Comparison of ENCODE assay signal across 17 mouse cellular contexts in the genomic region with DNA sequence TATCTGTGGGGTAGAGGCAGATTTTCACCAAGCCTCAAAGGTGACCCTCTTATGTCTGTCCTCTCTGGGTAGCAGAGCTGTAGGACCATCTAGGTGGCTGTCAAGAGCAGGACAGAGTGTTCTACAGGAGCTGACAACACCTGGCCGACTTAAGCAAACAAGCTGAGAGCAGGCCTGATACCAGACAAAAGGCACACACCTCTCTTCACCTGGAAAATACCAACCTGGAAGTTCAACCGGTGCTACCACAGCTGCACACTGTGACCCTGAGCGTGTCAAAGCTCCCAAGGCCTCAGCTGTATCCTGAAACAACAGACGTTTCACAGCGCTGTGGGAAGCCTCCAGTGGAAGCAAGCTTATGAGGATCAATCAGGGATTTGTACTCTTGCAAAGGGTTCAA. TPM values are rescaled to one million over a fixed set of nuclear protein-coding genes. Genes with fewer than 3 reads are reported as not detected.
DNase-seq lines count a peak whose midpoint lies in the region; ATAC-seq and TF ChIP-seq lines count a peak whose summit lies in the region.
"Had no signal": no experiment of that assay in that cellular context is flagged by ENCODE, and none has a peak within 500 bp of the region (broad histone marks: within the 10 kb centered on the region; RNA-seq: fewer than 3 reads in every experiment).

No protein-coding gene starts in this region.

- no peak for ATAC-seq in heart, embryonic 12.5 days (ENCODE audit: insufficient number of reproducible peaks, low FRiP score)
- no peak for ATAC-seq in liver, embryonic 11.5 days (replicated peaks; ENCODE audit: low FRiP score)
- ATAC-seq in intestine, embryonic 16.5 days: peak; percentile 51
- ATAC-seq: forebrain, postnatal 0 days had no signal

- WGBS in heart, embryonic 12.5 days: 72% methylated on average over 5 of the region's 5 CpGs
- 17% methylated on average over 5 of the region's 5 CpGs for WGBS in liver, adult 2 months
- 65% methylated on average over 5 of the region's 5 CpGs for WGBS in liver, embryonic 11.5 days
- 55% methylated on average over 5 of the region's 5 CpGs for WGBS in intestine, embryonic 16.5 days

- H3K9ac ChIP-seq in heart, embryonic 12.5 days: peak overlapping the region; percentile 39; the same call in 1 of the 2 replicates
- H3K9ac ChIP-seq in liver, adult 2 months (ENCODE audit: low read depth, low read length): no peak overlapping the region
- H3K9ac ChIP-seq in liver, embryonic 11.5 days (ENCODE audit: low read depth, low read length): no peak overlapping the region
- H3K9ac ChIP-seq in intestine, embryonic 16.5 days (ENCODE audit: low read depth, low read length): 0 out of 2 replicates have a peak overlapping the region, but pooled peaks have one; percentile 3
- H3K9ac ChIP-seq: forebrain, postnatal 0 days; hindbrain, embryonic 13.5 days had no signal

- H3K36me3 ChIP-seq in heart, embryonic 12.5 days: no peaks in the 10 kb centered on the region
- H3K36me3 ChIP-seq in liver, adult 2 months (ENCODE audit: control insufficient read depth, insufficient read depth, low read length): no peaks in the 10 kb centered on the region
- no peaks in the 10 kb centered on the region; the same call in 1 of the 2 replicates for H3K36me3 ChIP-seq in liver, embryonic 11.5 days (ENCODE audit: control insufficient read depth, insufficient read depth, low read length)
- H3K36me3 ChIP-seq in intestine, embryonic 16.5 days (ENCODE audit: control insufficient read depth, insufficient read depth, low read length): no peaks in the 10 kb centered on the region; the same call in 1 of the 2 replicates
- H3K36me3 ChIP-seq: hindbrain, embryonic 13.5 days had no signal

- no peaks in the 10 kb centered on the region for H3K9me3 ChIP-seq in heart, embryonic 12.5 days (replicated peaks)
- H3K9me3 ChIP-seq in liver, embryonic 11.5 days (ENCODE audit: control insufficient read depth, low read length): no peaks in the 10 kb centered on the region
- H3K9me3 ChIP-seq in intestine, embryonic 16.5 days (ENCODE audit: control insufficient read depth, low read length): no peaks in the 10 kb centered on the region
- H3K9me3 ChIP-seq: hindbrain, embryonic 13.5 days had no signal

- H3K27me3 ChIP-seq in heart, embryonic 12.5 days (replicated peaks): no peaks in the 10 kb centered on the region
- no peaks in the 10 kb centered on the region for H3K27me3 ChIP-seq in liver, adult 2 months (ENCODE audit: control insufficient read depth, insufficient read depth, low read length)
- no peaks in the 10 kb centered on the region for H3K27me3 ChIP-seq in liver, embryonic 11.5 days (replicated peaks; ENCODE audit: control insufficient read depth, insufficient read depth, low read length)
- H3K27me3 ChIP-seq in intestine, embryonic 16.5 days (replicated peaks; ENCODE audit: control insufficient read depth, insufficient read depth, low read length): no peaks in the 10 kb centered on the region
- H3K27me3 ChIP-seq: hindbrain, embryonic 13.5 days had no signal

- DNase-seq in heart, adult 9 months (ENCODE audit: low spot score in 2 of 2): no peak
- DNase-seq in liver, adult 2 months (ENCODE audit: extremely low read depth, low read depth, low spot score): peak; percentile 38
- DNase-seq in liver, embryonic 11.5 days (ENCODE audit: low spot score): no peak
- DNase-seq in lung, postnatal 25 days (ENCODE audit: low spot score): peak; percentile 72
- no peak for DNase-seq in cerebellum, adult 18-20 months
- DNase-seq in layer of hippocampus, adult 11-12 months (ENCODE audit: low spot score): no peak
- DNase-seq: cerebellum, postnatal 14 days; forebrain, postnatal 0 days; gastrocnemius, postnatal 25 days; kidney, adult 8-10 months had no signal

- H3K27ac ChIP-seq in heart, embryonic 12.5 days (ENCODE audit: poor library complexity, severe bottlenecking): peak overlapping the region; percentile 60
- H3K27ac ChIP-seq in liver, adult 2 months (replicated peaks; ENCODE audit: insufficient read depth, low read depth, low read length): peak overlapping the region; percentile 28
- no peak overlapping the region for H3K27ac ChIP-seq in liver, embryonic 11.5 days (ENCODE audit: low read depth, low read length)
- 0 out of 2 replicates have a peak overlapping the region, but pooled peaks have one; percentile 10 for H3K27ac ChIP-seq in intestine, embryonic 16.5 days (ENCODE audit: low read length)

- H3K4me3 ChIP-seq in heart, embryonic 12.5 days: no peak overlapping the region
- no peak overlapping the region for H3K4me3 ChIP-seq in liver, adult 2 months (ENCODE audit: insufficient read depth, low read depth, low read length)
- no peak overlapping the region for H3K4me3 ChIP-seq in liver, embryonic 11.5 days (ENCODE audit: low read depth, low read length)
- no peak overlapping the region for H3K4me3 ChIP-seq in intestine, embryonic 16.5 days (ENCODE audit: low read length)
- H3K4me3 ChIP-seq: hindbrain, embryonic 13.5 days had no signal

- no peak overlapping the region for H3K4me2 ChIP-seq in heart, embryonic 12.5 days
- no peak overlapping the region for H3K4me2 ChIP-seq in liver, embryonic 11.5 days
- no peak overlapping the region for H3K4me2 ChIP-seq in intestine, embryonic 16.5 days (ENCODE audit: low read depth, low read length)
- H3K4me2 ChIP-seq: hindbrain, embryonic 13.5 days had no signal

- TF ChIP-seq POLR2A in liver, adult 2 months (IDR thresholded peaks at IDR 0.05; ENCODE audit: extremely low read depth, insufficient read depth, low read length): no peak

- peaks cover 79% of the 10 kb centered on the region for H3K4me1 ChIP-seq in heart, embryonic 12.5 days (replicated peaks)
- peaks cover 56% of the 10 kb centered on the region for H3K4me1 ChIP-seq in liver, adult 2 months (ENCODE audit: control insufficient read depth, insufficient read depth, low read length)
- H3K4me1 ChIP-seq in liver, embryonic 11.5 days (replicated peaks; ENCODE audit: control insufficient read depth, insufficient read depth, low read length): peaks cover 57% of the 10 kb centered on the region
- peaks cover 34% of the 10 kb centered on the region for H3K4me1 ChIP-seq in intestine, embryonic 16.5 days (ENCODE audit: control insufficient read depth, insufficient read depth, low read length)

- peaks cover 84% of the 10 kb centered on the region for H3K79me2 ChIP-seq in liver, adult 2 months (ENCODE audit: control insufficient read depth, insufficient read depth, low read length)

- no peak for TF ChIP-seq CTCF in liver, adult 2 months (IDR thresholded peaks at IDR 0.05; ENCODE audit: low read depth, low read length)

RNA-seq across cellular contexts. Expression of gene Zfp787, which starts 8.1 kb away (rescaled TPM):
- 26.0 and 27.7 TPM in 2 replicates for polyA plus RNA-seq in heart, embryonic 12.5 days (2016; fragmentation: Nextera tagmentation; extraction: Ambion mirVana)
- total RNA-seq in liver, adult 2 months (2014; rRNA removed): 33.7 and 36.8 TPM in 2 replicates
- 46.0 and 51.7 TPM in 2 replicates for polyA plus RNA-seq in liver, adult 2 months (2012; rRNA removed)
- 15.2 and 15.6 TPM in 2 replicates for polyA plus RNA-seq in liver, embryonic 11.5 days (2014; fragmentation: Nextera tagmentation; extraction: Ambion mirVana)
- polyA plus RNA-seq in intestine, embryonic 16.5 days (2015; fragmentation: Nextera tagmentation; extraction: Ambion mirVana): 20.6 and 20.9 TPM in 2 replicates

RNA-seq across cellular contexts. Expression of gene Zfp444, which starts 24.3 kb away (rescaled TPM):
- 30.2 and 31.3 TPM in 2 replicates for polyA plus RNA-seq in heart, embryonic 12.5 days (2016; fragmentation: Nextera tagmentation; extraction: Ambion mirVana)
- 11.0 and 17.5 TPM in 2 replicates for total RNA-seq in liver, adult 2 months (2014; rRNA removed)
- 23.9 and 29.7 TPM in 2 replicates for polyA plus RNA-seq in liver, adult 2 months (2012; rRNA removed)
- 44.6 and 46.8 TPM in 2 replicates for polyA plus RNA-seq in liver, embryonic 11.5 days (2014; fragmentation: Nextera tagmentation; extraction: Ambion mirVana)
- 34.6 and 35.3 TPM in 2 replicates for polyA plus RNA-seq in intestine, embryonic 16.5 days (2015; fragmentation: Nextera tagmentation; extraction: Ambion mirVana)

RNA-seq across cellular contexts. Expression of gene Galp, which starts 49.2 kb away (rescaled TPM):
- not detected in 2 replicates for polyA plus RNA-seq in heart, embryonic 12.5 days (2016; fragmentation: Nextera tagmentation; extraction: Ambion mirVana)
- not detected in 2 replicates for total RNA-seq in liver, adult 2 months (2014; rRNA removed)
- polyA plus RNA-seq in liver, adult 2 months (2012; rRNA removed): not detected in 2 replicates
- polyA plus RNA-seq in liver, embryonic 11.5 days (2014; fragmentation: Nextera tagmentation; extraction: Ambion mirVana): not detected in 2 replicates
- not detected in 2 replicates for polyA plus RNA-seq in intestine, embryonic 16.5 days (2015; fragmentation: Nextera tagmentation; extraction: Ambion mirVana)
- total RNA-seq: forebrain, postnatal 0 days; gastrocnemius, postnatal 25 days; layer of hippocampus, postnatal 14 days; megakaryocyte, adult 5-6 weeks had no signal
- polyA plus RNA-seq: embryonic facial prominence, embryonic 14.5 days; forebrain, postnatal 0 days; hindbrain, embryonic 13.5 days; limb, embryonic 11.5 days had no signal

Comparison
In these comparisons a context has a peak if more than half of its experiments do, and no peak if none do; other contexts are left out.
1. DNase-seq: peak in liver, adult 2 months (single experiment) and lung, postnatal 25 days (single experiment); none in heart, adult 9 months (0 of 2), liver, embryonic 11.5 days (single experiment), cerebellum, adult 18-20 months (0 of 2) and layer of hippocampus, adult 11-12 months (single experiment).
2. H3K9ac ChIP-seq: peak in heart, embryonic 12.5 days (single experiment) and intestine, embryonic 16.5 days (single experiment); none in liver, adult 2 months (single experiment) and liver, embryonic 11.5 days (single experiment).